Mouse (Mus musculus): ENCODE measurements around the gene Neu1. TPM values are rescaled to one million over a fixed set of nuclear protein-coding genes. Genes with fewer than 3 reads are reported as not detected.

Gene Neu1
- polyA plus RNA-seq, 1 experiment: 4.1 TPM

- TF ChIP-seq POLR2A (IDR thresholded peaks at IDR 0.05; ENCODE audit: control insufficient read depth, low read depth, low read length) (no peak), CTCF (IDR thresholded peaks at IDR 0.05; ENCODE audit: control insufficient read depth, insufficient read depth, insufficient replicate concordance, low read depth, low read length) (no peak)
- H3K27ac ChIP-seq (ENCODE audit: control insufficient read depth, insufficient read depth, low read depth, low read length): no peak overlapping the region
- no peaks in the 10 kb centered on the region for H3K27me3 ChIP-seq (ENCODE audit: control insufficient read depth, insufficient read depth, low read length)
- no peaks in the 10 kb centered on the region for H3K36me3 ChIP-seq (ENCODE audit: control insufficient read depth, insufficient read depth, low read length)
- H3K4me3 ChIP-seq (ENCODE audit: control insufficient read depth, low read depth, low read length): no peak overlapping the region
- H3K4me1 ChIP-seq (ENCODE audit: control insufficient read depth, insufficient read depth, low read length): peaks cover 4% of the 10 kb centered on the region; the same call in 1 of the 2 replicates
Measured at GRCm38 (mm10) chr17:34949553-34949969, 18.5 kb downstream of the Neu1 start.

GRCm38 (mm10) chr17:34950514-34951455 is 19.7 kb downstream of the Neu1 start:
- no peak for TF ChIP-seq POLR2A (IDR thresholded peaks at IDR 0.05; ENCODE audit: control insufficient read depth, low read depth, low read length)
- no peak for TF ChIP-seq CTCF (IDR thresholded peaks at IDR 0.05; ENCODE audit: control insufficient read depth, insufficient read depth, insufficient replicate concordance, low read depth, low read length)
- Histone ChIP-seq H3K27ac (ENCODE audit: control insufficient read depth, insufficient read depth, low read depth, low read length) (no peak overlapping the region), H3K27me3 (ENCODE audit: control insufficient read depth, insufficient read depth, low read length) (no peaks in the 10 kb centered on the region), H3K36me3 (ENCODE audit: control insufficient read depth, insufficient read depth, low read length) (no peaks in the 10 kb centered on the region), H3K4me1 (ENCODE audit: control insufficient read depth, insufficient read depth, low read length) (peaks cover 4% of the 10 kb centered on the region; the same call in 1 of the 2 replicates), H3K4me3 (ENCODE audit: control insufficient read depth, low read depth, low read length) (no peak overlapping the region)

- Histone ChIP-seq H3K36me3 (ENCODE audit: control insufficient read depth, insufficient read depth, low read length) (no peaks in the 10 kb centered on the region), H3K4me1 (ENCODE audit: control insufficient read depth, insufficient read depth, low read length) (peaks cover 4% of the 10 kb centered on the region; the same call in 1 of the 2 replicates), H3K27ac (ENCODE audit: control insufficient read depth, insufficient read depth, low read depth, low read length) (peak overlapping the region; percentile 90), H3K27me3 (ENCODE audit: control insufficient read depth, insufficient read depth, low read length) (no peaks in the 10 kb centered on the region), H3K4me3 (ENCODE audit: control insufficient read depth, low read depth, low read length) (peak overlapping the region; percentile 97)
- TF ChIP-seq POLR2A (IDR thresholded peaks at IDR 0.05; ENCODE audit: control insufficient read depth, low read depth, low read length) (no peak), CTCF (IDR thresholded peaks at IDR 0.05; ENCODE audit: control insufficient read depth, insufficient read depth, insufficient replicate concordance, low read depth, low read length) (no peak)
Measured at GRCm38 (mm10) chr17:34951636-34952377, 20.8 kb downstream of the Neu1 start.

DNA sequence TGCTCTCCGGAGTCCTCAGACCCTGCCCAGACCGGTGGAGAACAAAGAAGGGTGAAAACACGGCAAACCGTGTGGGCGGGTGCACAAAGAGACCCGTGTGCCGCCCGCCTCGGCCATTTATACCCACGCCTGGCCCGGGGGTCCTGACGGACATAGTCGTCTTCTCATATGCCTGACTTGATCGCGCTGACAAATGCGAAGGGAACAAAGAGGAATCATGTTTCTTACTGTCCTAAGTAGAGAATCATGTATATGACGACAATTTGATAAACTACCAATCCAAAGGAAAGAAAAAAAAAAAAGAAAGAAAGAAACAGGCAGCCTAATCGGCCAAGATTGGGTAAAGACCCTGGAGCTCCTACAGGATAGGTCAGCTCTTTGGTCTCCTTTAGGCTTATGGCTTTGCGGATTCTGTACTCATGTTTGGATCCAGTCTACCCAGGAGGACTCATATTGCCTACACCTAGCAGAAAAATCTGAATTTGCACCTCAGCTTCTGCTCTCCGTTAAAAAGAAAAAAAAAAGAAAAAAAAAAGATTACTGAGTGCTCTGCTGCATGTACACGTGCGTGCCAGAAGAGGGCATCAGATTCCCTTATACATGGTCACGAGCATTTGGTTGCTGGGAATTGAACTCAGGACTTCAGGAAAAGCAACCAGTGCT is 21.5 kb downstream of the Neu1 start:
- TF ChIP-seq CTCF (IDR thresholded peaks at IDR 0.05; ENCODE audit: control insufficient read depth, insufficient read depth, insufficient replicate concordance, low read depth, low read length): no peak
- peak; percentile 99 for TF ChIP-seq POLR2A (IDR thresholded peaks at IDR 0.05; ENCODE audit: control insufficient read depth, low read depth, low read length)

GRCm38 (mm10) chr17:34953258-34953657 is 22.2 kb downstream of the Neu1 start:
- H3K4me3 ChIP-seq (ENCODE audit: control insufficient read depth, low read depth, low read length): no peak overlapping the region
- H3K27me3 ChIP-seq (ENCODE audit: control insufficient read depth, insufficient read depth, low read length): no peaks in the 10 kb centered on the region
- H3K4me1 ChIP-seq (ENCODE audit: control insufficient read depth, insufficient read depth, low read length): peaks cover 4% of the 10 kb centered on the region; the same call in 1 of the 2 replicates
- no peak for TF ChIP-seq POLR2A (IDR thresholded peaks at IDR 0.05; ENCODE audit: control insufficient read depth, low read depth, low read length)
- TF ChIP-seq CTCF (IDR thresholded peaks at IDR 0.05; ENCODE audit: control insufficient read depth, insufficient read depth, insufficient replicate concordance, low read depth, low read length): no peak
- H3K36me3 ChIP-seq (ENCODE audit: control insufficient read depth, insufficient read depth, low read length): no peaks in the 10 kb centered on the region
- 0 out of 2 replicates have a peak overlapping the region, but pooled peaks have one; percentile 90 for H3K27ac ChIP-seq (ENCODE audit: control insufficient read depth, insufficient read depth, low read depth, low read length)

More for the DNA sequence above, 21.5 kb downstream of the Neu1 start:
- H3K4me1 ChIP-seq (ENCODE audit: control insufficient read depth, insufficient read depth, low read length): peaks cover 4% of the 10 kb centered on the region; the same call in 1 of the 2 replicates
- H3K36me3 ChIP-seq (ENCODE audit: control insufficient read depth, insufficient read depth, low read length): no peaks in the 10 kb centered on the region
- peak overlapping the region; percentile 97 for H3K4me3 ChIP-seq (ENCODE audit: control insufficient read depth, low read depth, low read length)
- H3K27ac ChIP-seq (ENCODE audit: control insufficient read depth, insufficient read depth, low read depth, low read length): peak overlapping the region; percentile 90
- H3K27me3 ChIP-seq (ENCODE audit: control insufficient read depth, insufficient read depth, low read length): no peaks in the 10 kb centered on the region

DNA sequence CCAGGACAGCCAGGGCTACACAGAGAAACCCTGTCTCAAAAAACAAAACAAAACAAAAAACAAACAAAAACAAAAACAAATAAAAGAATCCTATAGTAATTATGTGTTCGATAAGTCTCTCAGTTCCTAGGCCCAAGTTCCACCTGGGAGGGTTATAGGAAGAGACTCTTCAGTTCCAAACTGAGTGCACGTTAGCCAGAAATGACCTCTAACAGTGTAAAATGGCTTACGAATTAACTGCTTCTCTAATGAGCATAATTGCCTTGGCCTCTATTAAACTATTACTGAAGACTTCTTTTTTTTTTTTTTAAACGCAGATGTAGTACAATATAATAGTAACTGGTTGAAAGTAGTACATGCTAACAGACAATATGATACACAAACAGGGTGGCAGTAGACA is 22.9 kb downstream of the Neu1 start:
- no peak for TF ChIP-seq POLR2A (IDR thresholded peaks at IDR 0.05; ENCODE audit: control insufficient read depth, low read depth, low read length)
- TF ChIP-seq CTCF (IDR thresholded peaks at IDR 0.05; ENCODE audit: control insufficient read depth, insufficient read depth, insufficient replicate concordance, low read depth, low read length): no peak
- H3K36me3 ChIP-seq (ENCODE audit: control insufficient read depth, insufficient read depth, low read length): no peaks in the 10 kb centered on the region
- no peak overlapping the region for H3K27ac ChIP-seq (ENCODE audit: control insufficient read depth, insufficient read depth, low read depth, low read length)
- H3K27me3 ChIP-seq (ENCODE audit: control insufficient read depth, insufficient read depth, low read length): no peaks in the 10 kb centered on the region
- peaks cover 4% of the 10 kb centered on the region; the same call in 1 of the 2 replicates for H3K4me1 ChIP-seq (ENCODE audit: control insufficient read depth, insufficient read depth, low read length)
- no peak overlapping the region for H3K4me3 ChIP-seq (ENCODE audit: control insufficient read depth, low read depth, low read length)

Measured in testis, adult 2 months (tissue).